Mouse (Mus musculus) testis, adult 10 weeks (tissue): Measurements from ENCODE around the gene Hdhd5. TPM values are rescaled to one million over a fixed set of nuclear protein-coding genes. Genes with fewer than 3 reads are reported as not detected.

ENCODE experiments used
- polyA plus RNA-seq: library from polyadenylated mRNA; stranded (reverse); fragments of 350-450 nt; fragmentation: Illumina TruSeq; extraction: RNeasy Lipid Tissue Mini Kit (QIAGEN cat#74804); gene quantifications from one replicate; pipeline ENCODE4 v1.2.3, GENCODE M21; 2014; ENCODE audit warnings: low read depth, low replicate concordance

Hdhd5 gene
- 8.2 TPM for polyA plus RNA-seq

DNA sequence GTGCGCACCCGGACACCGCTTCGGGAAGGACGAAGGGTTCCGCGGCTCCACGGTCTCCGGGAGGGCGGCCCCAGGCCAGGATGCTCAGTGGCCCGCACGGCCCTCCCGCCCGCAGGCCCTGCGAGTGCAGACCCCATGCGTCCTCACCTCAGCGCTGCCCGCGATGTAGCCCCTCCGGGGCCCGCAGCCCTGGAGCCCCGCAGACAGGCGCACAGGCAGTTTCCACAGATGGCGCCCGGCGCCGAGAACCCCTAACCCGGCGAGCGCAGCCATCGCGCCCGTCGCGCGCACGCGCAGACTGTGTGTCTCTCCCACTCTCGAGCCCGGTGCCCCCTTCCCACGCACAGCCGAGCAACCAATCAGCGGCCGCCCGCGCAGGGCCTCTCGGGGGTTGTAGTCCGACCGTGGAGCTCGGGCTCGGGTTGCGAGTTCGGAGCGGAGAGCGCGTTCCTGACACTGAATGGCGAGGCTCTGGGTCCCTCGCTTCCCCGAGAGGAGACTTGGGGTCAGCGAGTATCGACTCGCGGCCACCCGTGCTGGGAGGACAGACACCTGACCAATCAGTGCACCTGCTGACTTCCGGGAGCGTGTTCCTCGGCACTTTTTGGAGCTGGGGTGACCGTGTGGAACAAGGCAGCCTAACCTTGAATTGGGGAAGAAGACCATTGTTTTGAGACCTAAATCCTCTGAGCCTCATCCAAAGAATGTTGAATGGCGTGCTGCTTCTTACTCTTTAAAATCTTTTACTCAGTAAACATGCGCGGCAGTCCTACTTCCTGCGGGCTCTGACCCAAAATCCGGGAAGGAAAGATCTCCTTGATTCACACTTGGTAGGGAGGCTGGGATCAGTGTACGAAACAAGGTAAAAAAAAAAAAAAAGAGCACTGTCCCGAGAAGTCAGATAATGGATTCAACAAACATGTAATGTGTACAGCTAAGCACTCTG lies at the start of gene Hdhd5:
Hdhd5 (minus strand) TSS at position 300 of the 946 bp plus-strand sequence.

GRCm38 (mm10) chr6:120493374-120494181 lies 37.5 kb downstream of the Hdhd5 start, which contains the start of gene Tmem121b:
TSS of gene Tmem121b (minus strand) at chr6:120493807.

GRCm38 (mm10) chr6:120463086-120463871 lies 67.8 kb downstream of the Hdhd5 start, which contains the start of gene Il17ra:
TSS of gene Il17ra (plus strand) at chr6:120463247.

Other genes with a start within 250 kb of the Hdhd5 start
- gene D330020A13Rik, start 237.0 kb downstream of the Hdhd5 start, polyA plus RNA-seq = not detected
- 0.90 TPM for gene B4galnt3, start 236.8 kb downstream of the Hdhd5 start, polyA plus RNA-seq
- 68.1 TPM for gene Kdm5a, start 167.2 kb downstream of the Hdhd5 start, polyA plus RNA-seq
- gene Ccdc77, start 166.9 kb downstream of the Hdhd5 start, polyA plus RNA-seq = 32.7 TPM
- gene Il17ra, start 68.1 kb downstream of the Hdhd5 start, polyA plus RNA-seq = 0.97 TPM
- 0.06 TPM for gene Tmem121b, start 37.5 kb downstream of the Hdhd5 start, polyA plus RNA-seq
- 17.8 TPM for gene Cecr2, start 135.1 kb upstream of the Hdhd5 start, polyA plus RNA-seq
- 2.3 TPM for gene Slc25a18, start 242.3 kb upstream of the Hdhd5 start, polyA plus RNA-seq